Mouse (Mus musculus) adrenal gland, adult 2 months (tissue): ENCODE data around the gene Dclk3. TPM values are rescaled to one million over a fixed set of nuclear protein-coding genes. Genes with fewer than 3 reads are reported as not detected.
A peak's percentile ranks its signal among the peaks of the same experiment; 100 is the strongest.

Source experiments
- DNase-seq: peaks from one replicate; pipeline ENCODE4 v3.0.0; 2021
- polyA plus RNA-seq: library from polyadenylated mRNA; depleted of rRNA; stranded (reverse); fragments of >200 nt; gene quantifications from 2 replicates; pipeline ENCODE4 v1.2.3, GENCODE M21; 2012; rRNA removed
- total RNA-seq, 2 experiments: library from RNA; stranded (reverse); gene quantifications; 2 replicates each; pipeline ENCODE4 v1.2.3; 2021

Dclk3 gene
- total and polyA plus RNA-seq, 3 experiments, result 0.40 to 1.7 (median 0.69) TPM

DNA sequence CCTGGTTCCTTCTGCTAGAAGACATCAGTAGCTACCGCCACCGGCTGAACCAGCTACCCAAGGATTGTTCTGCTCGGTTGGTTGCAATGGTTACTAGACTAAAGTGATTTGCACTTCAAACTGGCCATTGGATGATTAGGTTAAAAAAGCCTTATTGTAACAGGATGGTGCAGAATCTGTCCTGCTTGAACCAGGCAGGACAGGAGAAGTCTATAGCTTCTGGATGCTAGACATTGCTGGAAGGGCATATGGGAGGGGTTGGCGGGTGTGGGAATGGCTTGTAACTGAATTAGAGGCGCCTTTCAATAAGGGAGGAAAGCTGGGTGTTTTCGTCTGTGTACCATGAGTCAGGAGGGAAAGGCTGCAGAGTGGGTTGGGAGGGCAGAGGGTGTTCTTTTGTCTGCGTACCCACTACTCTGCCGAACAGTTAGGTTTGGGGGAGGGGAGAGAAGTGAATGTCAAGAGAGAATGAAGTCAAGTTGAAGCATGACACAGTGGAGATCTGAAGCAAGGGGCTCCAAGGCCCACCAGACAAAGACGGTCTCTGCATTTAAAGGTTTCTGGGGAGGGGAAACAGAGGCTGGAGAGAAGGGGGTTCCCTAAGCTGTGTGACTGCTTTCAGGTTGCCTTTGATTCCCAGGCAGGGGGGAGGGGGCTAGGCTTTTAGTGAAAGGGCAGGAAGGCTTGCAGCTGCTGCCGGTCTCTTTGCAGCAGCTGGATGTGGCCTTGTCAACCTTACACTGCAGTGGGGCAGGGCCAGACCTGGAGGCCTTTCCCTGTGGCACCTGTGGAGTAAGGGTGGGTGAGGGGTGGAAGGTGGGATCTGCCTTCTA is 48.0 kb downstream of the Dclk3 start:
- DNase-seq, result no peak

DNA sequence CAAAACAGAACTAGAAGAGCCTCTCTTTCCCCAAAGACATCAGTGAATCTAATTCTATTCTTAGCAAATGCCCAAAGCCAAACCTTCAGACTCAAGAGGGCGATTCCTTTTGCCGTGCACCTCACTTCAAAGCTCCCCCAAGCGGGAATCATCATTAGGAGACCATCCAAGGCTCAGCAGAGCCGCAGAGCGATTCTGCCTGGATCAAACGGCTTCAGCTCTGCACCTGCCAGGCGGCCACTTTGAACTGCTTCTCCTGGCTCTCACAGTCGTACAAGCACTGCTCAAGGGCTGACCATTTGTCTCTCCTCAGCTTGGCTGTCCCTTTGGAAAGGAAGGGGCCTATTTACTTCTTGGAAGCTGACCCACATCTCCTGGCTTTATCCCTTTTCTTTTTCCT is 51.7 kb downstream of the Dclk3 start:
- no peak for DNase-seq

DNA sequence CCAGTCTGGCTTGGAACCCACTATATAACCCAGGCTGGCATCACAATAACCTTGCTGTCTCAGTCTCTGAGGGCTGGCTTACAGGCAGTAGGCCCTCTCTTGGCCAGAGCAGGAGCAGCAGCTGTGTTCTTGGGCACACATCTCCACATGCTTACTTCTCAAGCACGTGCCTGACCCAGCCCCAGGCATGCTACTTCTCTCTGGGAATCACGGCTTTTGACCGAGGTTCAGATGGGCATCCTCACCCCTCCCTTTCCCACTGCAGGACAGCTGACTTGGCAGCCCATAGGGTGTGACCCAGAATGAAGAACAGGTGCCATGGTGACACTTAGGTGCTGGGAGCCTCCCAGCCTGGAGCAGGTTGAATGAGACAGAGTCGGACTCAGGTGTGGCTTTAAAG is 52.4 kb downstream of the Dclk3 start:
- DNase-seq, result no peak

DNA sequence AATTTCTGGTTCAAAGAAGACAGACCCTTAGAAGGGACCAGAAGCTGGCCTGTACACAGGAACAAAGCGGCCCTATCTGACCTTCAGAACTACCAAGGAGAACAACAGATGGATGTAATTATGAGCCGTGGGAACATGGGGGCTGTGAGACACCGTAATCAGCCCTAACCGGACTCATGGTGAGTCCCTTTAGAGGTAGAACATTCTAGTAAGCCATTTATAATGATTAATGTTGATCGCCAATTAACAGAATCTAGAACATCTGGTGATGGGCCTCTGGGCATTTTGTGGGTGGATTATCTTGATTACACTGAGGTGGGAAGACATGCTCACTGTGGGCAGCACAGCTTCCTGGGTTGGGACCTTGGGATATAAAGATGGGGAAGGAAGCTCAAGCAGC is 54.6 kb downstream of the Dclk3 start:
- DNase-seq, result no peak

DNA sequence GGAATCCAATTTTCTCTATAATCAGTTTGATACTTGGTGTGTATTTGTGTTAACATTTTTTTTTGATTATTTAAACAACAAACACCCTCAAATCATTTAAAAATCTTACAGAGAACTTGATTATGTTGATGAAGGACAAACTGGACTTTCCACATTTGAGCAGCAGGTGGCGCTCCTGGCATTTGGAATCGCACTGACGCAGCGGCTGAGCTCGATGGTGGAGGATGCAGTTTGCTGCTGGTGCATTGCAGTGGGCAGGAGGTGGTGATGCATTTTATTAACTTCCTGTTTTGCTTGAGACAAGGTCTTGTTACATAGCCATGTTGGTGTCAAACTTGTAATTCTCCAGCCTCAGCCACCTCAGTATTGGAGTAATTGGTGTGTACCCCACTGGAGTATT is 56.7 kb downstream of the Dclk3 start:
- peak; percentile 54 for DNase-seq

DNA sequence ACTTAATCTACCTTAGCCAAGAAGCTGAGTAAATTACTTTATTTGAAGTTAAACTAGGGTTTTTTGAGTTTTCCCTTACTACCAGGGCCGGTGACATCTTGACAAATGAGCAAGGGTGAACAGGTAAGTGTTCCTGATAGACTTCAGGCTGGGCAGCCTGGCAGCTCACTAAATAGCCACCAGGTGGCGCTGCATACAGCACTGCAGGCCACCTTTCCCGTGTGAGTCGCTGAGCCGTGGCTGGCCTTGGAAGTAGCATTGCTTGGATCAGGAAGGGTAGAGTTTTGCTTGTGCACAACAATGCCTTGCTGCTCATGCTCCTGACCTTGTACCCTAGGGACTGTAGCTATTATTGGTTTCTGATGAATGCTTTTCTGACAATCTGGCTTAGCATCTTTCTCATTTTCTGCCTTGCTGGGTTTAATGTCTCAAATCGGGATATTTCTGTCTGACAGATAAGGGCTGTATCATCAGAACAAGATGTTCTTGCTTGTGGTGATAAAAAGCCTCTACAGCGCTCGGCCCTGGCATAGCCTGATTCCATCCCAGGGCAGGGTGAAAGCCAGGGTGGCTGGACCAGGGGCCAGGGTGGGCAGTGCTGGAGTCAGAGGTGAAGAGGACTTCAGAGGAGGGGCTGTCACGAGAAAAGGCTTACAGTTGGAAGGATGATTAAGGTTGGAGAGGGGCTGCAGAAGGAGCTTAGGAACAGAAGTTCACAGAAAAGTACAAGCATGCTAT is 58.4 kb downstream of the Dclk3 start:
- DNase-seq, result peak; percentile 75

DNA sequence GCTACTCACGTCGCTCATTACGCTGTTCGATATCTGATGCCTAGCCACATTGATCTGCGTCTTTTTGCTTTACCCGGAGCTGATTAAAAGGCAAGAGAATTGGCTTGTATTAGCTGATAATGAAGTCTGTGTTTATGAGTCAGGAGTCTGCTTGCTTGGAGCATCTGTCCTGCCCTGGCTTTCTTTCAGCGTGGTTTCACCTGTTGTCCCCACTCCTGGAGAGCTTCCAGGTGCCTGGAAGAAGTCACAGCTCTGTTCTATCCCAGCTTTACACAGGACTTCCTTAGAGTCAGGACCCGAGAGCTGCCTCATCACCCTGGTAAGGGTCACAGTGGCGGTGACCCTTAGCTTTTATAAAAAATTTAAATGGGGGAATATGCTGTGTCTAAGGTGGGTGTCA is 61.3 kb downstream of the Dclk3 start:
- DNase-seq, result peak; percentile 4

DNA sequence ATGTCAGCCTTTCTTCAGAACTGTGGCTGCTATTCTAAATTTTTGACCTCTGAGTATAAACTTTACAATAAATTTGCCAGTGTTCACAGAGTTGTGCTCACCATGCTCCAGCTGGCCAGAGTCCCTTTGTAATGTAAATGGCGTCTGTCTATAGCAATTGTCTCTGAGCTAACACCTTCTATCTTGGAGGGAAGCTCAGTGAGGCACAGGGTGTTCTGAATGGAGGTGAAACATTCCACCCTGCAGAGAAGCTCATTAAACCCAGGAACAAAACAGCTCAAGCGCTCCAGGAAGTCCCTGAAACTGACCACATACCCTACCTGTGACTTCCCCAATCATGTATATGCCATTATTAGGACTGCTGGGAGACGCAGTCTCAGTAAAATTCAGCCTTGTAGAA is 67.2 kb downstream of the Dclk3 start:
- no peak for DNase-seq

DNA sequence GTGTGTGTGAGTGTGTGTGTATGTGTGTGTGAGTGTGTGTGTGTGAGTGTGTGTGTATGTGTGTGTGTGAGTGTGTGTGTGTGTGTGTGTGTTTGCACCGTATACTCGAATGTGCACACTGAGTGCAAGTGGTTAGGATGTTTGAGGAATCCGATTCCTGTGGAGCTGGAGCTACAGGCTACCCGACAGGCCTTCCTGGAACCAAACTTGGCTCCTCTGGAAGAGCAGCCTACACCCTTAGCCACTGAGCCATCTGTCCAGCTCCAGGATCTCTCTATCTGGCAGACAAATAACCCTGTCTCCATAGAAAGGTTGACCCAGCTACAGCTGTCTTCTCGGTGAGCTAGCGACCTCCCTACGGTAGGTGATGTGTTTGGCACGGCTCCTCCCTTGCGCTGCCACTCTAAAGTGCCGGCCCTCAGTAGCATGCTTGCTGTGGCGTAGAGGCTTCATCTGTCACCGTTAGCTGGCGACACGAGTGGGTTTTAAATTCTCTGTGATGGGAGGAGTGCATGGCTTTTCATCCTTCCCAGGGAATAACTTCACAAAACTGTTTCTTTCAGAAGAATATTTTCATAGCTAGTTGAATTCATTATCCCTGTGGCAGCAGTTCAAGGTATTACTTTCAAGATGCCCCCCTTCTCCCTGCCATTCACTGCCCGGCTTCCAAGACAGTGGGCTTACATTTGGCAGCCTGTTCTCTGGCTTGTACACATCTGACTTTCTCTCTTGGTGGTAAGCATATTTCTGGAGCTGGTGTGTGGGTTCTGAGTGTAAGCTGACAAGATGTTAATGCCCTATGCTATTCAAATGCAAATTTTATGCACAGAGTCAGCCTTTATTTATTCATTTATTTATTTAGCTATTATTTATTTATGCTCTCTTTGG is 75.9 kb downstream of the Dclk3 start:
- DNase-seq, result no peak

DNA sequence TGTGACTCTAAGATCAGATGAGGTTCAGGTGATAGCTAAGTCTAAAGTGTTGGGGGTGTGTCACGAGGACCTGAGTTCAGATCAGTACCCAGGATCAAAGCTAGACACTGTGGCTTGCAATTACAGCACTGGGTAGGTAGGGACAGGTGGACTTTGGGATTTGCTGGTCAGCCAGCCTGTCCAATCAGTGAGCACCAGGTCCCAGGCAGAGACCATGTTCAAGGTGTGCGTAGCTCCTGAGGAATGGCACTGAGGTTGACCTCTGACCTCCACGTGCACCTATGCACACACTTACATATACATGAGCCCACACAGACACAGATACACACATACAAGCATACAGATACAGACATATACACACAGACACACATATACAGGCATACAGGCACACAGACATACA is 76.7 kb downstream of the Dclk3 start:
- no peak for DNase-seq

DNA sequence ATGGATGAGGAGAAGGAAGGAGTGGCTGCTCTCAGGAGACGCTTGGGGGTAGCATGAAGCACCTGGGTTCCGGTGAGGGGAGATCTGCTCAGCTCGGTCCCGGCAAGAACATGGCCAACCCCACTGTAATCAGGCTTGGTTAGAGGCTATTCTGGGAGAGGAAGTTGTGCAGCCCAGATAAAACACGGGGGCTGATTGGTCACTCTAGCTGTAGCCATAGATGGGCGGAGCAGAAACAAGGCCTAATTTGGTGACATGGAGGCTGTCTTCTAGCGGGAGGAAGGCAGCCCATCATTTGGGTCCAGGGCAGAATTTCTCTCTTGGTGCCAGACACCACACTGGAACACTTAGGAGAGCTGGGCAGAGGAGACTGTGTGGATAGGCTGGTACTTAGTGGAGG is 83.3 kb downstream of the Dclk3 start:
- DNase-seq, result no peak

DNA sequence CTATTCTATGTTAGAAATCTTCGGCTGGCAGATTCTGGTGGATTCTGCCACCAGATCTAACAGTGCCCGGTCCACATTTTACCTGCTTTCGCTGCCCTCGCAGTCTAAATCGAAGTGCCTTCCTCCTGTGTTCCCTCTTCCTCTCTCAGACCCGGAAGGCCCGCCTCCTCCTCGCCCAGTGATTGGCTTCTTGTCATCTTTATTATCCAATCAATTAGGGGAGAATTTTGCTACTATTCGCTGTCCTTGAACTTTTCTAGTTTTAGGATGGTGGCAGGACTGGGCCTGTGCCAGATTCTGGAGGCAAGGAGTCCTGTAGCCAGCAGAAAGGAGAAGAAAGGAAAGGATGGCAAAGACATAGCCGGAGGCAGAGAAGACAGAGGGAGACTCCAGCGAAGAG is 84.2 kb downstream of the Dclk3 start:
- DNase-seq, result no peak

DNA sequence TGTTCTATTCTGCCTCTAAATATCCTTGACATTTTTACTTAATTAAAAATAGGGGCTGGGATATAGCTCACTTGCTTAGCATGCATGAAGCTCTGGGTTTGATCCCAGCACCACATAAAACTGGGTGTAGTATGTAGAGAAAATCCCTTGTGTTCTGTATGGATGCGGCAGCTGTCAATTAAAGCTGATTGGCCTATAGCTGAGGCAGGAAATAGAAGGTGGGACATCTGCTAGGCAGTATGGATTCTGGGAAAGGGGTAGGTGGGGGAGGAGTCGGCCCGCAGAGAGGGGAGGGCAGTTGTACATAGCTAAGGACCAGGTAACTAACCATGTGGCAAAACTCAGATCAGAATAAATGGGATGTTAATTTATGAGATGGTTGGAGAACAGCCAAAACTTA is 85.0 kb downstream of the Dclk3 start:
- no peak for DNase-seq

DNA sequence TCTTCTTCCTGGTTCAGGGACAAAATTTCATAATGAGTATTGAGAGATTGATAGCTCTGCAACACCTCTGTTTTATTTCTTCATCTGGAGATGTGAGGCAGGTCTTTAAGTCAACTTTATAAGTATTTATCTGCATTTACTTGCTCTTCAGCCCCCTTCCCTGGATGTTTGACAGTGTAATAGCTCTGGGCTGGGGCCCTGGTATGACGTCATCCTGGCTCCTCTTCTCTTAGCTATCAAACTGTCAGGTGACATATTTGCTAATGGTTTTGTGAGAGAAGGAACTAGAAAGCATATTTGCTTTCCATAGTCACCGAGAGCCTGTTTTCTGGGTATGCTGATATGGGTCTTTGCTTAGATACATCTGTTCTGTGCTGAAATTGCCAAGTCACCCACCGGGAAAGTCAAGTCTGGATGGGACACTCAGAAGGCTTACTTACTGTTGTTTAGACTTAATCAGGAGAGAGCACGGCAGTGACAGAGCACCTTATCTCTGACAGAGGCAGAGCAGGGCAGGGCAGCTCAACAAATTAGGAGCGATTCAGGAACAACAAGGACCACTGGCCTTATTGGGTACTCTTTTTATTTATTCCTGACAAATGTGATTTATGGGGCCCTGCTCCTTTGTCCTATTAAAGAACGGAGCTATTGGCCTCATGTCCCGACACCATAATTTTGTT is 96.0 kb downstream of the Dclk3 start:
- DNase-seq, result no peak

DNA sequence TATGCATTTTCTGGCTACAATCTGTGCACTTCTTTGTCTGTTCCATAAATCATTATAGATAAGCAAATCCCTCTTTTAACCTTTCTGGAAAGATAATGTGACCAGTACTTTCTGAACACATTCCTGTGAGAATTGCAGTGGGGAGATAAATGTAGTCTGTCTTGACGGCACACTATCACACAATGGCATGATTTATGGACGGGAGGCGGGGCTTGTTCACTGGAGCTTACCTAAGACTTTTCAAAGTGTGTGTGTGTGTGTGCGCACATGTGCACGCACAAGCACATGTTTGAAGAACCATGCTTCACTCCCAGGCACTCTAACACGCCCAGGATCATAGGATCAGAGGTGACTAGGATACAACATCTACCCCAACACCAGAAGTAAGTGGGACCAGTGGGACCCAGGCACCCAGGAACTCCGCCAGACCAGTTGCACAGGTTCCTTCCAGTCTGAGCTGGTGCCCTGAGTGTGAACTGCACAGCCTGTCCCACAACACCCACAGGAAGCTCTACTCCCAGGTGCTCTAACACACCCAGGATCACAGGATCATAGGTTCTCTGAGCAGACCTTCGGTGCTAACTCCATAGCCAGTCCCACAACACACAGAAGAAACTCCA is 96.7 kb downstream of the Dclk3 start:
- no peak for DNase-seq

Other genes starting within 250 kb of the Dclk3 start
- 10 to 100 TPM; 15.0 to 17.5 TPM for gene Mlh1, start 167.3 kb upstream of the Dclk3 start, total RNA-seq
- gene Mlh1, start 167.3 kb upstream of the Dclk3 start, polyA plus RNA-seq, result 11.0 and 13.2 TPM in 2 replicates
- gene Epm2aip1, start 167.2 kb upstream of the Dclk3 start, total RNA-seq, result 10 to 100 TPM; 33.5 to 44.2 TPM
- 6.4 and 7.7 TPM in 2 replicates for gene Epm2aip1, start 167.2 kb upstream of the Dclk3 start, polyA plus RNA-seq
- 10 to 100 TPM; 37.5 to 84.7 TPM for gene Trank1, start 127.3 kb upstream of the Dclk3 start, total RNA-seq
- gene Trank1, start 127.3 kb upstream of the Dclk3 start, polyA plus RNA-seq, result 51.5 and 57.8 TPM in 2 replicates